In genomic region chr8:96246017-96246416, GRCm38 (mm10) we compare ENCODE assay signal across 14 mouse cellular contexts.
A peak's percentile ranks its signal among the peaks of the same experiment; 100 is the strongest.
DNase-seq lines count a peak whose midpoint lies in the region; ATAC-seq lines count a peak whose summit lies in the region.
"Had no signal": no experiment of that assay in that cellular context is flagged by ENCODE, and none has a peak within 500 bp of the region (broad histone marks: within the 10 kb centered on the region; RNA-seq: fewer than 3 reads in every experiment).

No protein-coding gene starts in this region.

- WGBS in hindbrain, embryonic 14.5 days, result 58% methylated on average over 7 of the region's 7 CpGs
- WGBS in hindbrain, embryonic 16.5 days, result 49% methylated on average over 7 of the region's 7 CpGs
- WGBS in kidney, embryonic 14.5 days, result 77% methylated on average over 7 of the region's 7 CpGs

- intact Hi-C loops in heart, postnatal 36 days (cut with DNase I), result no loop called here

- no peak overlapping the region for H3K9ac ChIP-seq in hindbrain, embryonic 14.5 days
- H3K9ac ChIP-seq in hindbrain, embryonic 16.5 days (ENCODE audit: low read depth, low read length), result no peak overlapping the region
- H3K9ac ChIP-seq in kidney, embryonic 14.5 days (ENCODE audit: low read depth, low read length), result no peak overlapping the region

- no peaks in the 10 kb centered on the region for H3K27me3 ChIP-seq in hindbrain, embryonic 14.5 days (ENCODE audit: control insufficient read depth, insufficient read depth, low read length)
- H3K27me3 ChIP-seq in hindbrain, embryonic 16.5 days (replicated peaks; ENCODE audit: control insufficient read depth, insufficient read depth, low read length), result no peaks in the 10 kb centered on the region
- no peaks in the 10 kb centered on the region for H3K27me3 ChIP-seq in kidney, embryonic 14.5 days (ENCODE audit: control insufficient read depth, insufficient read depth, low read length)
- H3K27me3 ChIP-seq: Patski had no signal

- H3K9me3 ChIP-seq in hindbrain, embryonic 14.5 days (ENCODE audit: control insufficient read depth, low read length), result no peaks in the 10 kb centered on the region
- no peaks in the 10 kb centered on the region for H3K9me3 ChIP-seq in hindbrain, embryonic 16.5 days (ENCODE audit: control insufficient read depth, low read length)
- H3K9me3 ChIP-seq in kidney, embryonic 14.5 days (ENCODE audit: control insufficient read depth, low read length), result no peaks in the 10 kb centered on the region
- H3K9me3 ChIP-seq: embryonic facial prominence, embryonic 10.5 days had no signal

- no peaks in the 10 kb centered on the region for H3K36me3 ChIP-seq in hindbrain, embryonic 14.5 days (replicated peaks; ENCODE audit: control insufficient read depth, insufficient read depth)
- no peaks in the 10 kb centered on the region for H3K36me3 ChIP-seq in hindbrain, embryonic 16.5 days (ENCODE audit: control insufficient read depth, insufficient read depth, low read length)
- H3K36me3 ChIP-seq in kidney, embryonic 14.5 days (ENCODE audit: control insufficient read depth, insufficient read depth, low read length), result no peaks in the 10 kb centered on the region
- H3K36me3 ChIP-seq: embryonic facial prominence, embryonic 10.5 days had no signal

- H3K4me1 ChIP-seq in hindbrain, embryonic 14.5 days (replicated peaks; ENCODE audit: control insufficient read depth, insufficient read depth, low read length), result no peaks in the 10 kb centered on the region; the same call in 1 of the 2 replicates
- H3K4me1 ChIP-seq in hindbrain, embryonic 16.5 days (ENCODE audit: control insufficient read depth, insufficient read depth, low read depth, low read length), result peaks cover 3% of the 10 kb centered on the region
- H3K4me1 ChIP-seq in kidney, embryonic 14.5 days (ENCODE audit: control insufficient read depth, insufficient read depth, low read length), result no peaks in the 10 kb centered on the region; the same call in 1 of the 2 replicates

- ATAC-seq in hindbrain, embryonic 14.5 days (ENCODE audit: low FRiP score), result no peak
- ATAC-seq in hindbrain, embryonic 16.5 days, result no peak
- no peak for ATAC-seq in kidney, embryonic 14.5 days (ENCODE audit: low FRiP score, low TSS enrichment)
- ATAC-seq: Patski had no signal

- no peak overlapping the region for H3K4me3 ChIP-seq in hindbrain, embryonic 14.5 days (replicated peaks; ENCODE audit: low read length)
- no peak overlapping the region for H3K4me3 ChIP-seq in hindbrain, embryonic 16.5 days (ENCODE audit: low read length)
- no peak overlapping the region for H3K4me3 ChIP-seq in kidney, embryonic 14.5 days (ENCODE audit: low read length)
- H3K4me3 ChIP-seq: embryonic facial prominence, embryonic 10.5 days; left cerebral cortex, adult 2 months had no signal

- no peak overlapping the region for H3K27ac ChIP-seq in hindbrain, embryonic 14.5 days
- H3K27ac ChIP-seq in hindbrain, embryonic 16.5 days (ENCODE audit: low read depth, low read length), result no peak overlapping the region
- no peak overlapping the region for H3K27ac ChIP-seq in kidney, embryonic 14.5 days (ENCODE audit: low read depth, low read length)
- H3K27ac ChIP-seq: embryonic facial prominence, embryonic 10.5 days; left cerebral cortex, adult 2 months had no signal

- no peak overlapping the region for H3K4me2 ChIP-seq in hindbrain, embryonic 14.5 days (replicated peaks)
- no peak overlapping the region for H3K4me2 ChIP-seq in hindbrain, embryonic 16.5 days (ENCODE audit: low read length)
- H3K4me2 ChIP-seq in kidney, embryonic 14.5 days (replicated peaks; ENCODE audit: low read depth, low read length), result no peak overlapping the region

- DNase-seq in hindbrain, embryonic 14.5 days (ENCODE audit: low spot score), result peak; percentile 25
- DNase-seq in right cerebral cortex, postnatal 10 days (ENCODE audit: low spot score in 2 of 2), result peak; percentile 27 to 29
- DNase-seq in right cerebral cortex, postnatal 4 days, result no peak
- peak; percentile 8 to 17 for DNase-seq in cerebellum, postnatal 36 days
- peak; percentile 6 to 10 for DNase-seq in heart, postnatal 36 days
- DNase-seq in B cell, adult 2 months, result no peak
- DNase-seq: gastrocnemius, postnatal 36 days; kidney, postnatal 14 days; liver had no signal

Comparison
In these comparisons a context has a peak if more than half of its experiments do, and no peak if none do; other contexts are left out.
1. DNase-seq: peak in hindbrain, embryonic 14.5 days (single experiment), right cerebral cortex, postnatal 10 days (2 of 2), cerebellum, postnatal 36 days (2 of 2) and heart, postnatal 36 days (2 of 2); none in right cerebral cortex, postnatal 4 days (single experiment) and B cell, adult 2 months (0 of 2).